Mouse (Mus musculus): ENCODE results near the gene Helz.

GRCm38 (mm10) chr11:107683544-107684465 is 136.1 kb downstream of the Helz start:
- TF ChIP-seq CTCF (IDR thresholded peaks at IDR 0.05; ENCODE audit: extremely low read depth, insufficient read depth, low read length) (0 out of 2 replicates have a peak, but pooled peaks have one; percentile 4), POLR2A (IDR thresholded peaks at IDR 0.05; ENCODE audit: extremely low read depth, insufficient read depth, low read length) (no peak)

All from cortical plate, adult 2 months (tissue).